Mouse (Mus musculus): ENCODE data around the gene Panx1. TPM values are rescaled to one million over a fixed set of nuclear protein-coding genes. Genes with fewer than 3 reads are reported as not detected.

Gene Panx1
- total RNA-seq, 1 experiment = 25.0 TPM

DNA sequence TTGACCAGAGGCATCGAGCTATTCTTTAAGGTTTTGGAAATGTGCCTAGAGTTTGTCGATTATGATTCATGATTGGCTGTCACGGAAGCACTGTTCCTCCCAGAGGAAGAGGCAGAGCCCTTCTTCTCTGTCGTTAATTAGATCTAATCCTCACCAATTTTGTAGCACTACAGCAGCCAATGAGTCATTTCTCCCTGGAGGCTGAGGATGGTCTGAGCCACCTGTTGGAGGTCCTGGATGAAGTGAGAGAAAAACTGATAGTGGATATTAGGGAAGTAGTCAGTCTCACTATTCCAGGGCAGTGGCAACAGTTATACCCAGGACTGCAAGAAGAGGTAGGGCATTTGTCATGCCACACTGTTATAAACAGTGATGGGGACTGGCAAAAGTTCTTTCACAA, 75.1 kb downstream of the Panx1 start:
- H3K4me3 ChIP-seq (ENCODE audit: insufficient read depth in 1 of 2, low read depth in 1 of 2, low read length in 2 of 2, poor library complexity in 1 of 2, severe bottlenecking in 1 of 2) = no peak overlapping the region
- no peaks in the 10 kb centered on the region for H3K9me3 ChIP-seq (ENCODE audit: control insufficient read depth, insufficient read depth, low read depth, low read length)
- no peak overlapping the region for H3K9ac ChIP-seq (ENCODE audit: insufficient read depth, low read depth, low read length, poor library complexity, severe bottlenecking)
- H3K36me3 ChIP-seq (ENCODE audit: control insufficient read depth, insufficient read depth, low read length, poor library complexity, severe bottlenecking) = no peaks in the 10 kb centered on the region
- DNase-seq (ENCODE audit: low read depth, low spot score) = no peak
- no peak overlapping the region for H3K27ac ChIP-seq (ENCODE audit: insufficient read depth, low read depth, low read length, poor library complexity, severe bottlenecking)
- in situ Hi-C loops (cut with MboI; ENCODE audit: low sequenced_read_pairs in 2 of 2, unreplicated experiment in 2 of 2) = no loop called here
- no peaks in the 10 kb centered on the region for H3K4me1 ChIP-seq (ENCODE audit: control insufficient read depth in 2 of 2, insufficient read depth in 2 of 2, low read length in 2 of 2, poor library complexity in 1 of 2)
- TF ChIP-seq CHD2 (IDR thresholded peaks at IDR 0.05; ENCODE audit: low read depth, low read length) (no peak), HCFC1 (IDR thresholded peaks at IDR 0.05; ENCODE audit: borderline replicate concordance, insufficient read depth, low read length) (no peak), MAFK (IDR thresholded peaks at IDR 0.05; ENCODE audit: insufficient read depth, low read depth, low read length) (no peak), ZNF384 (IDR thresholded peaks at IDR 0.05; ENCODE audit: low read depth, low read length) (no peak)

GRCm38 (mm10) chr9:14967598-14967997, 77.7 kb downstream of the Panx1 start:
- in situ Hi-C loops (cut with MboI; ENCODE audit: low sequenced_read_pairs in 2 of 2, unreplicated experiment in 2 of 2) = no loop called here
- no peak for DNase-seq (ENCODE audit: low read depth, low spot score)
- H3K9me3 ChIP-seq (ENCODE audit: control insufficient read depth, insufficient read depth, low read depth, low read length) = no peaks in the 10 kb centered on the region

GRCm38 (mm10) chr9:14966787-14967186, 78.5 kb downstream of the Panx1 start:
- DNase-seq (ENCODE audit: low read depth, low spot score) = no peak
- H3K4me1 ChIP-seq (ENCODE audit: control insufficient read depth in 2 of 2, insufficient read depth in 2 of 2, low read length in 2 of 2, poor library complexity in 1 of 2) = no peaks in the 10 kb centered on the region
- no peak for TF ChIP-seq ZC3H11A (IDR thresholded peaks at IDR 0.05; ENCODE audit: borderline replicate concordance, low read depth, low read length)
- TF ChIP-seq MAFK (IDR thresholded peaks at IDR 0.05; ENCODE audit: insufficient read depth, low read depth, low read length) = no peak
- TF ChIP-seq ZNF384 (IDR thresholded peaks at IDR 0.05; ENCODE audit: low read depth, low read length) = no peak
- no peak for TF ChIP-seq HCFC1 (IDR thresholded peaks at IDR 0.05; ENCODE audit: borderline replicate concordance, insufficient read depth, low read length)
- TF ChIP-seq CHD2 (IDR thresholded peaks at IDR 0.05; ENCODE audit: low read depth, low read length) = no peak
- no peaks in the 10 kb centered on the region for H3K36me3 ChIP-seq (ENCODE audit: control insufficient read depth, insufficient read depth, low read length, poor library complexity, severe bottlenecking)
- H3K27ac ChIP-seq (ENCODE audit: insufficient read depth, low read depth, low read length, poor library complexity, severe bottlenecking) = no peak overlapping the region
- H3K9ac ChIP-seq (ENCODE audit: insufficient read depth, low read depth, low read length, poor library complexity, severe bottlenecking) = no peak overlapping the region
- H3K9me3 ChIP-seq (ENCODE audit: control insufficient read depth, insufficient read depth, low read depth, low read length) = no peaks in the 10 kb centered on the region
- in situ Hi-C loops (cut with MboI; ENCODE audit: low sequenced_read_pairs in 2 of 2, unreplicated experiment in 2 of 2) = no loop called here
- no peak overlapping the region for H3K4me3 ChIP-seq (ENCODE audit: insufficient read depth in 1 of 2, low read depth in 1 of 2, low read length in 2 of 2, poor library complexity in 1 of 2, severe bottlenecking in 1 of 2)

More at GRCm38 (mm10) chr9:14967598-14967997, 77.7 kb downstream of the Panx1 start:
- H3K9ac ChIP-seq (ENCODE audit: insufficient read depth, low read depth, low read length, poor library complexity, severe bottlenecking) = no peak overlapping the region
- TF ChIP-seq ZC3H11A (IDR thresholded peaks at IDR 0.05; ENCODE audit: borderline replicate concordance, low read depth, low read length) (no peak), MAFK (IDR thresholded peaks at IDR 0.05; ENCODE audit: insufficient read depth, low read depth, low read length) (no peak), CHD2 (IDR thresholded peaks at IDR 0.05; ENCODE audit: low read depth, low read length) (no peak), ZNF384 (IDR thresholded peaks at IDR 0.05; ENCODE audit: low read depth, low read length) (no peak), HCFC1 (IDR thresholded peaks at IDR 0.05; ENCODE audit: borderline replicate concordance, insufficient read depth, low read length) (no peak)
- H3K4me3 ChIP-seq (ENCODE audit: insufficient read depth in 1 of 2, low read depth in 1 of 2, low read length in 2 of 2, poor library complexity in 1 of 2, severe bottlenecking in 1 of 2) = no peak overlapping the region
- no peak overlapping the region for H3K27ac ChIP-seq (ENCODE audit: insufficient read depth, low read depth, low read length, poor library complexity, severe bottlenecking)
- H3K36me3 ChIP-seq (ENCODE audit: control insufficient read depth, insufficient read depth, low read length, poor library complexity, severe bottlenecking) = no peaks in the 10 kb centered on the region
- no peaks in the 10 kb centered on the region for H3K4me1 ChIP-seq (ENCODE audit: control insufficient read depth in 2 of 2, insufficient read depth in 2 of 2, low read length in 2 of 2, poor library complexity in 1 of 2)

DNA sequence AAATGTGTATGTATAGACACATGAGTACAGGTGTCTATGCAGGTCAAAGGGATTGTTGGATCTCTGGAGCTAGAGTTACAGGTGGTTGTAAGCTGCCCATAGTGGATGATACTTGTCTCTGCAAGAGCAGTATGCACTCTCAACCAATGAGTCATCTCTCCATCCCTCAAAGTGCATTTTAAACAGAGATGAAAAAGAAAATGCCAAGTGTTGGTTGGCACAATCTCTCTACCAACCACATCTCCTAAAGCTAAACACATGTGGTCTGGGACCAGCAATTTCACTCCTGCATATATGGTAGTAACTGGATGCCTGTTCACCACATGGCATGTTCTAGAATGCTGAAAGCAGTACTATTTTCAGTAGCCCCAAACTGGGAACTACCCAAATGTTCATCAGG, 79.9 kb downstream of the Panx1 start:
- no peak overlapping the region for H3K4me3 ChIP-seq (ENCODE audit: insufficient read depth in 1 of 2, low read depth in 1 of 2, low read length in 2 of 2, poor library complexity in 1 of 2, severe bottlenecking in 1 of 2)
- no peaks in the 10 kb centered on the region for H3K4me1 ChIP-seq (ENCODE audit: control insufficient read depth in 2 of 2, insufficient read depth in 2 of 2, low read length in 2 of 2, poor library complexity in 1 of 2)
- DNase-seq (ENCODE audit: low read depth, low spot score) = no peak
- H3K36me3 ChIP-seq (ENCODE audit: control insufficient read depth, insufficient read depth, low read length, poor library complexity, severe bottlenecking) = no peaks in the 10 kb centered on the region
- in situ Hi-C loops (cut with MboI; ENCODE audit: low sequenced_read_pairs in 2 of 2, unreplicated experiment in 2 of 2) = no loop called here
- no peaks in the 10 kb centered on the region for H3K9me3 ChIP-seq (ENCODE audit: control insufficient read depth, insufficient read depth, low read depth, low read length)
- no peak overlapping the region for H3K9ac ChIP-seq (ENCODE audit: insufficient read depth, low read depth, low read length, poor library complexity, severe bottlenecking)
- TF ChIP-seq MAFK (IDR thresholded peaks at IDR 0.05; ENCODE audit: insufficient read depth, low read depth, low read length) (no peak), ZC3H11A (IDR thresholded peaks at IDR 0.05; ENCODE audit: borderline replicate concordance, low read depth, low read length) (no peak), ZNF384 (IDR thresholded peaks at IDR 0.05; ENCODE audit: low read depth, low read length) (no peak), CHD2 (IDR thresholded peaks at IDR 0.05; ENCODE audit: low read depth, low read length) (no peak), HCFC1 (IDR thresholded peaks at IDR 0.05; ENCODE audit: borderline replicate concordance, insufficient read depth, low read length) (no peak)
- H3K27ac ChIP-seq (ENCODE audit: insufficient read depth, low read depth, low read length, poor library complexity, severe bottlenecking) = no peak overlapping the region

GRCm38 (mm10) chr9:14962769-14963168, 82.5 kb downstream of the Panx1 start:
- Histone ChIP-seq H3K4me3 (ENCODE audit: insufficient read depth in 1 of 2, low read depth in 1 of 2, low read length in 2 of 2, poor library complexity in 1 of 2, severe bottlenecking in 1 of 2) (no peak overlapping the region), H3K9ac (ENCODE audit: insufficient read depth, low read depth, low read length, poor library complexity, severe bottlenecking) (no peak overlapping the region), H3K9me3 (ENCODE audit: control insufficient read depth, insufficient read depth, low read depth, low read length) (no peaks in the 10 kb centered on the region), H3K27ac (ENCODE audit: insufficient read depth, low read depth, low read length, poor library complexity, severe bottlenecking) (no peak overlapping the region), H3K4me1 (ENCODE audit: control insufficient read depth in 2 of 2, insufficient read depth in 2 of 2, low read length in 2 of 2, poor library complexity in 1 of 2) (no peaks in the 10 kb centered on the region), H3K36me3 (ENCODE audit: control insufficient read depth, insufficient read depth, low read length, poor library complexity, severe bottlenecking) (no peaks in the 10 kb centered on the region)
- no peak for TF ChIP-seq MAFK (IDR thresholded peaks at IDR 0.05; ENCODE audit: insufficient read depth, low read depth, low read length)
- no peak for TF ChIP-seq ZNF384 (IDR thresholded peaks at IDR 0.05; ENCODE audit: low read depth, low read length)
- no peak for TF ChIP-seq CHD2 (IDR thresholded peaks at IDR 0.05; ENCODE audit: low read depth, low read length)
- no peak for TF ChIP-seq ZC3H11A (IDR thresholded peaks at IDR 0.05; ENCODE audit: borderline replicate concordance, low read depth, low read length)
- no peak for TF ChIP-seq HCFC1 (IDR thresholded peaks at IDR 0.05; ENCODE audit: borderline replicate concordance, insufficient read depth, low read length)
- in situ Hi-C loops (cut with MboI; ENCODE audit: low sequenced_read_pairs in 2 of 2, unreplicated experiment in 2 of 2) = no loop called here
- DNase-seq (ENCODE audit: low read depth, low spot score) = no peak

Measured in ES-E14 (cell line).